Mouse (Mus musculus): Measurements from ENCODE around the gene Ifit1bl2.
"Not testable (repeated sequence)": the region's sequence is repeated elsewhere in the genome, so short reads cannot be mapped to it uniquely, and the experiment has no call there.

Ifit1bl2 gene

DNA sequence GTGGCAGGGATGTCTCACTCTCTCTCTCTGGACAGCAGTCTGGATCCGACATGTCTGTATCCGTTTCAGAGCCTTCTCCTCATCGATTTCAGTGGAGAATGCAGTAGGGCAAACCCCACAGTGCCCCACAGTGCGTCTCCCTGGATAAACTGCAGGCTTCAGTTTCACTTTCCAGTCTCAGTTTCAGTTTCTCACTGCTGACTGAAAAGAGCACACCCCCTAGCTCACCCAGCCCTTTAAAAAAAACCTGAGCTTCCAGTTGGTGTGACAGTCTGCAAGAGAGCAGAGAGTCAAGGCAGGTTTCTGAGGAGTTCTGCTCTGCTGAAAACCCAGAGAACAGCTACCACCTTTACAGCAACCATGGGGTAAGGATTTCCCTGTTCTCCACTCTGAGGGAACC lies at the start of gene Ifit1bl2, which contains the start of gene Ifit1:
Ifit1bl2 (minus strand) TSS at position 121 of the 400 bp plus-strand sequence.
Ifit1 (plus strand) TSS at position 249 of the 400 bp plus-strand sequence.
- DNase-seq (ENCODE audit: inconsistent ontology term) = peak; percentile 44

DNA sequence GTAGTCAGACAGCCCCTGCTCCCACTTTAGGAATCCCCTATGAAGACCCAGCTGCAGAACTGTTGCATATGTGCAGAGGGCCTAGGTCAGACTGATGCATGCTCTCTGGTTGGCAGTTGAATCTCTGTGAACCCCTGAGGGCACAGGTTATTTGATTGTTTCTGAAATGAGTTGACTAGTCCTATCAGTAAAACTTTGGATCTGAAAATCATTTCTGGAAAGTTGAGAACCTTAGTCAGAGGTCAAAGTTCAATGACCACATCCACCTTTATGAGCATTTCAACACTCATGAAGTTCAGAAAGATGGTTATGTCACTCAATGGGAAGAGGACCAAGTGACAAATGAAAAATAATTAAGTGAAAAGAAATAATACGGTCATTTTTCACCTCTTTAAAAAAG lies 45.0 kb upstream of the Ifit1bl2 start:
- DNase-seq (ENCODE audit: inconsistent ontology term) = no peak

DNA sequence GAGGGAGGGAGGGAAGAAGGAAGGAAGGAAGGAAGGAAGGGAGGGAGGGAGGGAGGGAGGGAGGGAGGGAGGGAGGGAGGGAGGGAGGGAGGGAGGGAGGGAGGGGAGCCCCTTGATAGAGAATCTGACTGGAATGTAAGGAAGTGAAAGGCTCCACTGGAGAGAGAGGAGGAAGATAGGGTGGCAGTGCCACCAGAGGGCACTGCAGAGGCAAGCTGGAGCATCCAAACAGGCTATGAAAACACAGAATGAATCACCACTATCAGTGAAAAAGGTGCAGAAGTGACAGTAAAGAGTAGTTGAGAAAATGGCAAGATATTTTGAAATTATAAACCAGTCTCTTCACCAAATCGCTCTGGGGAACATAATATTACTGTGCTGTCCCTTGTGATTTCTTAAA lies 44.3 kb upstream of the Ifit1bl2 start:
- peak; percentile 45 for DNase-seq (ENCODE audit: inconsistent ontology term)

DNA sequence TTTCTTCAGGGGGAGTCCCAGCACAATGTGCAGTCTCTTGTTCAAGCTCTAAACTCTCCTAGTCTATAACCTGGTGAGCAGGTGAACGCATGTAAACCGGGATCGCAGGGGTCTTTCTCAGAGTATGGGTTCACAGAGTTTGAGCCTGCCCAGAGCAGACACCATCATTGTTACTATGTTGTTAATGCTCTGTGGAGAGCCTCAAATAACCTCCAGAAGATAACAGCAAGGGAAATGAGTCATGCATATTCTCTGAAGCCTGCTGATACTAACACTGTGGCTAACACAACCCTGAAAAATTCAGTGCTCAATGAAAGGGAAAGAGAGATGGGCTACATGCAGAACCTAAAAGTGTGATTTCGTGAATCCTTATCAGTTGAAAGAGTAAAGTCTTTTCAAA lies 37.9 kb upstream of the Ifit1bl2 start:
- no peak for DNase-seq (ENCODE audit: inconsistent ontology term)

DNA sequence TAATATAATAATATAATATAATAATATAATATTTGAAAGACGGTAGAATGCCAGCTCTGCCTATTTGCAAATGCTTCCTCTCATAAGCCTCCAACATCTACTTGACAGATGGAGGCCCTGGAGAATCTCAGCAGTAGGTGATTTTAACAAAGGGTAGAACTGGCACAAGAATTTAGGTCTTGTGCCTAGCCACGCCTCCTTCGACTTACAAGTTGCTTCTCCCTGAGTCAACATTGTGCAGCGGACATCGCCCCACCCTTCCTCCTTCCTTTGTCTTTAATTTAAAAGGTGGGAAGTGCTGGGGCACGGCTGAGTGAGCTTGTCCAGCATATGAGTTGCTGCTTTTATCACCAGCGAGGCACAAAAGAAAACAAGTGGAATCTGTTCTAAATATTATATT lies 32.9 kb upstream of the Ifit1bl2 start:
- DNase-seq (ENCODE audit: inconsistent ontology term) = peak; percentile 31

DNA sequence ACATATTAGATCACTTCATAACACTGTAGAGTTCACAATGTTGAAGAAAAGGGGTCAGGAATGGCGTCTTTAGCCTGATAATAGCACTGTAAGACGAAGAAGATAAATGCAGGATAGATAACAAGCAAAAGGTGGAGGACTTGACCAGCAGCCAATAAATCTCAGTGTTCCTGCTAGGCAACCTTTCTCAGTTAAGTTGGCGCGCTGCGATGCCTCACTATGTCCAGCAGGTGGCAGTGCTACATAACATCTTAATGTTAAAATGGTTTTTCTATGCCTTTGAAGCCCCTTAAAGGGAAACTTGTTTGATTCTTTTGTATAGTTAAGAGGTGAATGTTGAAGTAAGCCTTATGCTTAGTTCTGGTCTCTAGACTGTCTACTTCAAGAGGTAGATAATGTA lies 25.6 kb upstream of the Ifit1bl2 start:
- peak; percentile 65 for DNase-seq (ENCODE audit: inconsistent ontology term)

DNA sequence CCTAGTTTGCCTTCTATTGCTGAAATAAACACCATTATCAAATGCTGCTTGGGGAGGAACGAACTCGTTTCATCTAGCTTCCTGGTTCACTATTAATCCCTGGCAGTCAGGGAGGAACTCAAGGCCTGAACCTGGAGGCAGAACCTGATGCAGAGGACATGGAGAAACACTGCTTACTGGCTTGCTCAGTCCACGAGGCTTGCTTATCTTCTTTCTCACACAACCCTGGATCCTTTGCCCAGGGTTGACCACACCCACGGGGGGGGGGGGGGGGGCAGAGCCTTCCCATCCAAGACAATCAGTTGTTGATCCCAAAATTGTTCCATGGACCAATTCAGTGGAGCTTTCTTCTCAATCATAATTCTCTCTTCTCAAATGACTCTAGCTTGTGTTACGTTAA lies 22.2 kb upstream of the Ifit1bl2 start:
- no peak for DNase-seq (ENCODE audit: inconsistent ontology term)

DNA sequence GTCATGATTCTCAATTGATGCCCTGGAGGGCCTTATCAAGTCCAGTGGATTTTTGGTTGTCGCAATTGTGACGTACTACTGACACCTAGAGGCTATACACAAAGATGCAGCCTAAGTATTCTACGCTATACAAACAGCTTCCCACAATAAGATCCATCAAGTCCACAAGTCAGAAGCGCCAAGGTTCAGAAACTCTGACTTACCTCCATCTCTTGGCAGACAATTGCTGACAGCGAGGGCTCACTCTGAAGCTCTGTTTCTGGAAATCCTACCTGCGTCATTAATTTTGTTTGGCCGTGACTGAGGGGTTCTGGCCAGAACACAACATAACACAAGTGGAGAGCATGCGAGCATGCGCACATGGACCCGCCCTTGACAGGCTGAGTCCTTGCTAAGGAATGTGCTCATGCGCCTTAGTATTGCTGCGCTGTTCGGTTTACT lies 21.5 kb upstream of the Ifit1bl2 start:
- peak; percentile 81 for DNase-seq (ENCODE audit: inconsistent ontology term)

DNA sequence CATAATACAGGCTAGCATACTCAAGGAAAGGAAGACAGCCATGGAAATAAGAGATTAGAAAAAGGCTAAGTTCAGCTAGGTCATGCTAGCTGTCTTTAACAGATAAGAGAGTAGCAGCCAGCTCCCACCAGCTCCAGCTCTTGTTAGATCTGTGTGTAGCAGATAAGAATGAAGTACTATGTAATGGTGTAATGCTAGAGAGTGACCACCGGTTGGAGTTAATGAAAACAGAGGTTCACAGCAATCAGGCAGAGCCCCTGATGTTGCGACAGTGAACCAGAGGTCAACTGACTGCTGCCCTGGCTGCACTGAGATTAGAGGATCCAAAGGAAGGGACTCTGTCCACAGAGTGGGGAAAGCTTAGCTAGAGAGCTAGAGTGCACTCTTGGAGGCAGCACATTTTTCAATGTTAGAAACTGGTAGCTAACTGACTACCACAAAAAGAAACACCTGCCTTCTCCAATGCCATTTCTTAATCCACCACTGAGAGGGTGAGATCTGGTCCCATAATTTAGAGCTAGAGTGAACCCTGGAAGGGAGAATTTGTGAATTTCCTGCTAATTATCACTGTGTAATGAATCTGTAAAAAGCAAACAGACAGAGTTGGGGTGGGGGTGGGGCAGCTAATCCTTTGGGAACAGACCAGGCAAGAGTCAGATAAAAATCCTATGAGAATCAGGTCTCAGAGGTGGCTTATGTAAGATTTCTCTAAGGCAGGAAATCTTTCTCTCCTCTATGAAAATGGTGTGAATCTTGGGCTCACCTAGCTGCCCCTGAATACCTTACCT lies 16.2 kb upstream of the Ifit1bl2 start:
- DNase-seq (ENCODE audit: inconsistent ontology term) = no peak

DNA sequence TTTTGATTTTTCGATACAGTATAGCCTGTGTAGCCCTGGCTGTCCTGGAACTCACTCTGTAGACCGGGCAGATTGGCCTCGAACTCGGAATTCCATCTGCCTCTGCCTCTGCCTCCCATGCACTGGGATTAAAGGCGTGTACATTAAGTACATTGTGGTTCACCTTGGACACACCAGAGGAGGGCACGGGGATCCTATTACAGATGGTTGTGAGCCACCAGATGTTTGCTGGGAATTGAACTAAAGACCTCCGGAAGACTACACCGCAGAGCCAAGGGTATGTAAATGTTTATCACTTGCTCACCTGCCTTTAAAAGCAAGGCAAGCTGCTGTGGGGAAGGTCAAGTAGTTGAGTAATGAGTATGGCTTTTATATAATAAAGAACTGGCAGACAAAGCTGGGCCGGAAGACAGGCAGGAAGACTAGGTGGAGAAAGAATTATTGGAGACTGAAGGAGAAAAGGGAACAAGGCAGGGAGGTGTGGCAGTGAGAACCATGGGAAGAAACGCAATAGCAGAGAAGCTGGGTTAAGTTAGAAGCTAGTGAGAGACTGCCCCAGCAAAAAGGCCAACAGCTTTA lies 14.8 kb upstream of the Ifit1bl2 start:
- DNase-seq (ENCODE audit: inconsistent ontology term) = no peak

DNA sequence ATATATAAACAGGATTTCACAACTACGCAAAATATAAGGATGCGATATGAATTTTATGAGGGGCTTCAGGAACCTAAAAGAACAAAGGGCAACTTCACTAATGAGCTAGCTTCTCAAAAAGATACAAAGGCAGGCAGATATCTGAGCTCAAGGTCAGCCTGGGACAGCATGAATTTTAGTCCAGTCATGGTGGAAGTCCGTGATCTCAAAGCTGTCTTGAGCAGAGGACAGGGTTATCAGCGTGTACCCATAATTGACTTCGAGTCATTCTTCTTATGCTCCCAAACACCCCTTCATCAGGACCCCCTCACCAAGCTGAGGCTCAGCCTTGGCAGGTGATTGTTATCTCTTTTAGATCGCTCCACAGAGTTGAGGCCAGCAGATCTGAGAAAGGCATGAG lies 10.5 kb upstream of the Ifit1bl2 start:
- DNase-seq (ENCODE audit: inconsistent ontology term) = no peak

DNA sequence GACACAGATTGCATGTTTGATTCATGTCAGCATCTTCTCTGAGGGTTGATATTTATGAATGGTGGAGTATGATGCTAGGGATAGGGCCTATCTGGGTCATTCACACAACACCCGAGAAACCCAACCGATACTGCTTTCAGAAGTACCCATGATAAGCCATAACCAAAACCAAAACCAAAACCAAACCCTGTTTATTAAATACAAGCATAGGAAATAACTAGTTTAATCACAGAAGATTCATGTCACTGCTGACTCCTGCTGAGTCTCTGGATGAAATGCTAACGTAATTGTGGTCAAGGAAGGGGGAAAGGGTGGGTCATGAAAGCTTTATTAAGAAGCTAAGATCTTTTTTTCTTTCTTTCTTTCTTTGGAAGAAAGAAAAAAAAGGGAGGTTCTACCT lies 9.7 kb upstream of the Ifit1bl2 start:
- DNase-seq (ENCODE audit: inconsistent ontology term) = no peak

DNA sequence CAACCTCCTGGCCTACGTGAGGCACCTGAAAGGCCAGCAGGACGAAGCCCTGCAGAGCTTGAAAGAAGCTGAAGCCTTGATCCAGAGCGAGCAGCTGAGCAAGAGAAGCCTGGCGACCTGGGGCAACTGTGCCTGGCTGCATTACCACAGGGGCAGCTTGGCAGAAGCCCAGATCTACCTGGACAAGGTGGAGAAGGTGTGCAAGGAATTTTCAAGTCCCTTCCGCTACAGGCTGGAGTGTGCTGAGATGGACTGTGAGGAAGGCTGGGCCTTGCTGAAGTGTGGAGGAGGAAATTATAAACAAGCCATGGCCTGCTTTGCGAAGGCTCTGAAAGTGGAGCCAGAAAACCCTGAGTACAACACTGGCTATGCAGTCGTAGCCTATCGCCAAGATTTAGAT lies 7.1 kb upstream of the Ifit1bl2 start:
- not testable (repeated sequence) for DNase-seq (ENCODE audit: inconsistent ontology term)

DNA sequence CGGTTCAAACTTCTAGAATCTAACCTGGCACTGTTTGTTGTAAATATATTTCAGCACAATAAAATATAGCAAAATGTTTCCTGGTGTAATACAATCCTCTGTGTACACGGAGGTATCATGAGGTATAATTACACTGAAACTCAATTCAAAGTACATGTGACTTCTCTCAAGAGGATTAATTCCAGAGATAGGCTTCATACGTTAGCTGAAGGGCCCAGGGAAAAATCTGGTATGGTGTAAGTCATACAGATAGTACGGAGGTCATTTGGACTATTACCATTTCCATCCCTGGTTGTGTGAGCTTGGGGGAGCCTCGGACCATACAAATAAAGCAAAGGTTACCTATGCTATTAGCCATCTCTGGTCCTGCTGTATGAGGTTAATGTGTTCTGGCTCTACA lies 2.1 kb upstream of the Ifit1bl2 start:
- no peak for DNase-seq (ENCODE audit: inconsistent ontology term)

DNA sequence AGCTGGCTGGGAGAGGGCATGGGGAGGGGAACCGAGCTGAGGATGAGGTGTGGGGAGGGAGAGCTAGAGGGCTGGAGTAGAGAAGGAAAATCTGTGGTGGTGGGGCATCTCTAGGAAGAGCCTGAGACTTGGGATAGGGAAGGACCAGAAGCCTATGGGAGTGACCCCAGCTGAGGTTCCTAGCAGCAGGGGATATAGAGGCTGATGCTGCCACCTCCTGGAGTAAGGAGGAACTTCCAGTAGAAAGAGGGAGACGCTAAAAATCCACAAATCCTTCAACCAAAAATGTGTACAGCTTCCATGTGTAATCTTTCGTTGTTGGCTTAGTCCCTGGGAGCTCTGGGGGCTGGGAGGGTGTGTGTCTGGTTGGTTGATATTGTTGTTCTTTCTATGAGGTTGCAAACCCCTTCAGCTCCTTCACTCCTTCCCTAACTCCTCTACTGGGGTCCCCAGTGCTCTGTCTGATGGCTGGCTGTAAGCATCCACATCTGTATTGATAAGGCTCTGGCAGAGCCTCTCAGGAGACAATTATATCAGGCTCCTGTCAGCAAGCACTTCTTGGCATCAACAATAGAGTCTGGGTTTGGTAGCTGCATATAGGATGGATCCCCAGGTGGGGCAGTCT lies 3.5 kb downstream of the Ifit1bl2 start:
- DNase-seq (ENCODE audit: inconsistent ontology term) = peak; percentile 31

DNA sequence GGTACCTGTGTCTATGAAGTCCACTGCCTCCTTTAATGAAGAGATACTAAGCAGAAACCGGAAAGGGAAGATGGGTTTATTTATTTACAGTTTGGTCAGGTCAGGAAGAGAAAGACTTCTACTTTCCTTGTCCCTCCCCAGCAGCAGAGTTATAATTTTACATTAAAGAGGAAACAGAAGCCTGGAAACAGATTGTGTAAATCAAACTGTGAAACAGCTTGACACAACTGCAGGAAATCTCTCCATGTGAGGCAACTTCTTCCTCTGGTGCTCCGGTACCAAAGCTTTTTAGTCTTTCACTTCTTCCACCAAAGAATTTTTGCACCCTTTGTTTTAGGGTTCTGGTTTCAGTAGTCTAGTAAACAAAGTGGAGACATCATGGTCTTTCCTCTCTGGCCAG lies 7.1 kb downstream of the Ifit1bl2 start:
- no peak for DNase-seq (ENCODE audit: inconsistent ontology term)

DNA sequence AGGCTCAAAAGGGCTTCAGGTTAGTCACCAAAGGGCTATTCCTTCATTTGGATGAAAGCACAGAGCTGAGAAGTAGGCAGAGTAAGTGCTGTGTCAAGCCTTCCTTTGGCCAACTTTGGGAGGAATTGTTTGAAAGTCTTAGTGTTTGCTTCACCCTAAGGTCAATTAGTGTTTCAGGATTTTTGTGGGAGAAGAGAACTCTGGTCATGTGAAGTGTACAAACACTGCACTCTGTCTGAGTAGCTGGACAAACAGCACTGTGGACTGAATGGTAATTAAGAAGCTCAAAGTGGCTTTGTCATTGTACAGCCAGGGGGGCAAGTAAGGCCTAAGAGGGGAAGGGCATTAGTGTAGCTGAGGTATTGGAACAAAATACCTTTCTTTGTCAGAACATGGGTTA lies 9.1 kb downstream of the Ifit1bl2 start:
- no peak for DNase-seq (ENCODE audit: inconsistent ontology term)

DNA sequence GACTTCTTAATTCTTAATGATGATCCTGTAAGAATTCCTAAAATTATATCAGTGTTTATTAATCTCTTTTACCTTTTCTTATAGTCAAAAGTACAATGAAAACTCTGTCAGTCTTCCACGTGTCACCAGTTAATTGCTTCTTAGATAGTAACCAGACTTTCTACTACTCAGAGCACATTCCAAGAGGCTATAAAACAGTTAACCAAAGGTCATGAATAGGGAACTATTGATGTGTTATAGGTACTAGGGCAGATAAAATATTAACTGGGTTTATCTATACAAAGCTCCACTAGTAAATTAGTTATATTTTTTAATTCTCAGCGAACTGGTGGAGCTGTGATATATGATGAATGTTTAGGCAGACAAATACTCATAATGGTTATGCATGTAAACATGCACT lies 13.0 kb downstream of the Ifit1bl2 start:
- no peak for DNase-seq (ENCODE audit: inconsistent ontology term)

DNA sequence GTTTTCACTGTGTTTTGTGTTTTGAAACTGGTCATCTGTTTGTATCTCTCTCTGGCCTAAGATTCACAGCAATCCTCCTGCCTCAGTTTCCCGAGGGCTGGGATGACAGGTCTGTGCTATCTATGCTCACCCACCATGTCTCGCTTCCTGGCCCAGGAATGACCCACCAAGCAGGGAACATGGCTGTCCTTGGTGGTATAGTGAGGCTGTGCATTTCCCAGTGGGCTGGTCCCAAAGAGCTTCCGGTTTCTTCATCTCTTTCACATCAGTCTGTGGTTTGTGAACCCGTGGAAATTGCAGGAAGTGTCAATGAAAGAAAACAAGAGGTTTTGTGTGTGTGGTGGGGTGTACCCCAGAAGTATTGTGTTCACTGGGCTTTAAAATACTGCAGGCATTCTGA lies 15.9 kb downstream of the Ifit1bl2 start:
- no peak for DNase-seq (ENCODE audit: inconsistent ontology term)

DNA sequence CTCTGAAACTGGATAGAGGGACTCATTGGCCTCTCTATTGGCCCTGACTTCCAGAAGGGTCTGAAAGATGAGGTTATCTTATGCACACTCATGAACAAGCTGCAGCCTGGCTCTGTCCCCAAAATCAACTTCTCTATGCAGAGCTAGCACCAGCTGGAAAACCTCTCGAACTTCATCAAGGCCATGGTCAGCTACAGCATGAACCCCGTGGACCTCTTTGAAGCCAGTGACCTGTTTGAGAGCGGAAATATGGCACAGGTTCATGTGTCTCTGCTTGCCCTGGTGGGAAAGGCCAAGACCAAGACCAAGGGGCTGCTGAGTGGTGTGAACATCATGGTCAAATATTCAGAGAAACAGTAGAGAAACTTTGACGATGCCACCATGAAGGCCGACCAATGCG lies 16.8 kb downstream of the Ifit1bl2 start:
- no peak for DNase-seq (ENCODE audit: inconsistent ontology term)

DNA sequence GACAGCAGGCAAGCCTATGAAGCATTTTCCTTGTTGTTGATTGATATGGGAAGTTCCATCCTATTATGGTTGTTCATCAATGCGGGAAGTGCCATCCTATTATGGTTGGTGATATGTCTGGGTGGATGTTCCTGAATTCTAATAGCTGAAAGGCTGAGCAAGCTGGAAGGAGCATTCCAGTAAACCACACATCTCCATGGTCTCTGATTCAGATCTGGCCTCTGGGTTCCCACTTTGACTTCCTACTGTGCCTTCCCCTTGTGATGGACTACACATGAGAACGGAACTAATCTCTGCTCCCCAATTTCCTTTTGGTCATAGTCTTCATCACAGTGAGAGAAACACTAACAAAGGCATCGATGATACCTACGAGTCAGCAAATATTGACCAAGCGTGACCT lies 19.7 kb downstream of the Ifit1bl2 start:
- peak; percentile 52 for DNase-seq (ENCODE audit: inconsistent ontology term)

DNA sequence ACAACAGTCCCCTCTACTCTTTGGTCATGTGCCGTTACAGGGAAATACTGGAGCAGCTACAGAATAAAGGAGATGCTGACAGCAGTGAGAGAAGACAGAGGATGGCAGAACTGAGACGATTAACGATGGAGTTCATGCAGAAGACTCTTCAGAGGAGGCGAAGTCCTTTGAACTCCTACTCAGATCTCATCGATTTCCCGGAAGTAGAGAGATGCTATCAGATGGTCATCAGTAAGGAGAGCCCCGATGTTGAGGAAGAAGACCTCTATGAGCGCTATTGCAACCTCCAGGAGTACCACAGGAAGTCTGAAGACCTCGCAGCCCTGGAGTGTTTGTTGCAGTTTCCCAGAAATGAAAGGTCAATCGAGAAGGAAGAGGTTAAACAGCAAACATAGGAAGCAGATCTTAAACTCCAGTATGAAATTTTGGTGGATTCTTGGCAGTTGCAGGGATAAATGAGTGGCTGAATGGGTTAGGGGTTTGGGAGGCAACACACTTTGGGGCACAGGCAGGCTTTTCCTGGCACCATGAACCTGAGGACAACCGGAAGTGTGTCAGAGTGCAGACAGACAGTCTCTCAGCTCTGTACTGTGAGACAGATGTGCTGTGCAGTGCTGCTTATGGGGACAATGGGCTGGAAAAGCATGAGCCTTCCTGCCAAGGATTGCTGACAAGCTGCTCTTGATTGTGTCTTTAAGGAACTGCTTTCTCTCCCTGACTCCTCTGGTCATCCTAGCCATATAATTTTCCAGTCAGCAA lies 28.1 kb downstream of the Ifit1bl2 start:
- not testable (repeated sequence) for DNase-seq (ENCODE audit: inconsistent ontology term)
